In genomic region chr4:21162124-21162523, GRCm38 (mm10) we compare ENCODE assay signal across 27 mouse cellular contexts.
"Had no signal": no experiment of that assay in that cellular context is flagged by ENCODE, and none has a peak within 500 bp of the region (broad histone marks: within the 10 kb centered on the region; RNA-seq: fewer than 3 reads in every experiment).

No protein-coding gene starts in this region.

- H3K4me3 ChIP-seq: embryonic facial prominence, embryonic 13.5 days; embryonic facial prominence, embryonic 15.5 days; erythroblast, embryonic 14.5 days; forebrain, embryonic 10.5 days; forebrain, embryonic 12.5 days; forebrain, embryonic 13.5 days; forebrain, embryonic 15.5 days; gastrocnemius, adult 2 months; heart, adult 2 months had no signal

- H3K4me2 ChIP-seq: embryonic facial prominence, embryonic 13.5 days; embryonic facial prominence, embryonic 15.5 days; forebrain, embryonic 12.5 days; forebrain, embryonic 13.5 days; forebrain, embryonic 15.5 days had no signal

- DNase-seq: cerebellum, adult 2 months; cerebellum, adult 8-10 months; cerebellum, adult 9-10 months; cerebellum, adult 9-11 months; cerebellum, postnatal 10 days; cerebellum, postnatal 14 days; cerebellum, postnatal 25 days; cerebellum, postnatal 36 days; embryo, embryonic 11 days; forebrain, postnatal 0 days; gastrocnemius, adult 2 months; gastrocnemius, postnatal 10 days; gastrocnemius, postnatal 14 days; gastrocnemius, postnatal 25 days; gastrocnemius, postnatal 36 days; heart, adult 11 months; heart, adult 18-20 months; heart, adult 2 months had no signal

- H3K9ac ChIP-seq: embryonic facial prominence, embryonic 13.5 days; embryonic facial prominence, embryonic 15.5 days; forebrain, embryonic 12.5 days; forebrain, embryonic 13.5 days; forebrain, embryonic 15.5 days; forebrain, postnatal 0 days had no signal

- H3K27me3 ChIP-seq: embryonic facial prominence, embryonic 13.5 days; embryonic facial prominence, embryonic 15.5 days; forebrain, embryonic 12.5 days; forebrain, embryonic 13.5 days; forebrain, embryonic 15.5 days had no signal

- ATAC-seq: forebrain, embryonic 13.5 days; forebrain, embryonic 14.5 days; forebrain, embryonic 15.5 days; forebrain, embryonic 16.5 days; forebrain, postnatal 0 days had no signal

- H3K4me1 ChIP-seq: embryonic facial prominence, embryonic 13.5 days; embryonic facial prominence, embryonic 15.5 days; forebrain, embryonic 10.5 days; forebrain, embryonic 12.5 days; forebrain, embryonic 13.5 days; forebrain, embryonic 15.5 days had no signal

- H3K36me3 ChIP-seq: embryonic facial prominence, embryonic 13.5 days; embryonic facial prominence, embryonic 15.5 days; forebrain, embryonic 10.5 days; forebrain, embryonic 12.5 days; forebrain, embryonic 15.5 days had no signal

- H3K27ac ChIP-seq: embryonic facial prominence, embryonic 13.5 days; embryonic facial prominence, embryonic 15.5 days; forebrain, embryonic 10.5 days; forebrain, embryonic 12.5 days; forebrain, embryonic 13.5 days; forebrain, embryonic 15.5 days; gastrocnemius, adult 2 months; heart, adult 2 months had no signal

- H3K9me3 ChIP-seq: embryonic facial prominence, embryonic 13.5 days; embryonic facial prominence, embryonic 15.5 days; forebrain, embryonic 10.5 days; forebrain, embryonic 12.5 days; forebrain, embryonic 13.5 days; forebrain, embryonic 15.5 days had no signal
